Comparison of ENCODE assay signal across 8 mouse cellular contexts in genomic region chr6:134220209-134220777, GRCm38 (mm10).
DNase-seq lines count a peak whose midpoint lies in the region; ATAC-seq lines count a peak whose summit lies in the region.

No protein-coding gene starts in this region.

- peaks cover 3% of the 10 kb centered on the region; the same call in 1 of the 2 replicates for H3K36me3 ChIP-seq in lung, embryonic 15.5 days
- H3K36me3 ChIP-seq in kidney, embryonic 14.5 days (ENCODE audit: control insufficient read depth, insufficient read depth, low read length), result peaks cover 14% of the 10 kb centered on the region; the same call in 1 of the 2 replicates
- H3K36me3 ChIP-seq in neural tube, embryonic 15.5 days, result no peaks in the 10 kb centered on the region

- H3K4me2 ChIP-seq in lung, embryonic 15.5 days, result no peak overlapping the region
- 0 out of 2 replicates have a peak overlapping the region, but pooled peaks have one; percentile 3 for H3K4me2 ChIP-seq in kidney, embryonic 14.5 days (replicated peaks; ENCODE audit: low read depth, low read length)
- no peak overlapping the region for H3K4me2 ChIP-seq in neural tube, embryonic 15.5 days

- H3K9ac ChIP-seq in lung, embryonic 15.5 days, result no peak overlapping the region
- H3K9ac ChIP-seq in kidney, embryonic 14.5 days (ENCODE audit: low read depth, low read length), result no peak overlapping the region
- H3K9ac ChIP-seq in neural tube, embryonic 15.5 days (replicated peaks), result no peak overlapping the region

- peak; percentile 46; the same call in 1 of the 2 replicates for ATAC-seq in lung, embryonic 15.5 days (ENCODE audit: borderline replicate concordance, extremely low read depth, low FRiP score, low TSS enrichment)
- peak; percentile 83 for ATAC-seq in kidney, embryonic 14.5 days (ENCODE audit: low FRiP score, low TSS enrichment)
- peak; percentile 25; the same call in 1 of the 2 replicates for ATAC-seq in neural tube, embryonic 15.5 days (ENCODE audit: low FRiP score)

- H3K27ac ChIP-seq in lung, embryonic 15.5 days, result no peak overlapping the region
- H3K27ac ChIP-seq in kidney, embryonic 14.5 days (ENCODE audit: low read depth, low read length), result no peak overlapping the region
- no peak overlapping the region for H3K27ac ChIP-seq in neural tube, embryonic 15.5 days (replicated peaks)

- no peak for DNase-seq in lung, postnatal 14 days
- peak; percentile 64 to 73 for DNase-seq in adrenal gland, postnatal 36 days
- DNase-seq in gastrocnemius, adult 18-20 months (ENCODE audit: low spot score), result no peak
- DNase-seq in urinary bladder, postnatal 4 days (ENCODE audit: low spot score in 2 of 2), result no peak
- no peak for DNase-seq in lung, postnatal 10 days

- no peaks in the 10 kb centered on the region for H3K9me3 ChIP-seq in lung, embryonic 15.5 days
- H3K9me3 ChIP-seq in kidney, embryonic 14.5 days (ENCODE audit: control insufficient read depth, low read length), result no peaks in the 10 kb centered on the region
- no peaks in the 10 kb centered on the region for H3K9me3 ChIP-seq in neural tube, embryonic 15.5 days (replicated peaks)

- no peaks in the 10 kb centered on the region for H3K27me3 ChIP-seq in lung, embryonic 15.5 days
- no peaks in the 10 kb centered on the region for H3K27me3 ChIP-seq in kidney, embryonic 14.5 days (ENCODE audit: control insufficient read depth, insufficient read depth, low read length)
- no peaks in the 10 kb centered on the region for H3K27me3 ChIP-seq in neural tube, embryonic 15.5 days (replicated peaks)

- H3K4me1 ChIP-seq in lung, embryonic 15.5 days, result peaks cover 47% of the 10 kb centered on the region
- peaks cover 26% of the 10 kb centered on the region for H3K4me1 ChIP-seq in kidney, embryonic 14.5 days (ENCODE audit: control insufficient read depth, insufficient read depth, low read length)
- H3K4me1 ChIP-seq in neural tube, embryonic 15.5 days, result peaks cover 32% of the 10 kb centered on the region

- H3K4me3 ChIP-seq in lung, embryonic 15.5 days, result no peak overlapping the region
- H3K4me3 ChIP-seq in kidney, embryonic 14.5 days (ENCODE audit: low read length), result no peak overlapping the region
- no peak overlapping the region for H3K4me3 ChIP-seq in neural tube, embryonic 15.5 days (replicated peaks)

- 48% methylated on average over 13 of the region's 13 CpGs for WGBS in lung, embryonic 15.5 days
- 18% methylated on average over 13 of the region's 13 CpGs for WGBS in kidney, embryonic 14.5 days
- WGBS in neural tube, embryonic 15.5 days, result 67% methylated on average over 13 of the region's 13 CpGs

Comparison
In these comparisons a context has a peak if more than half of its experiments do, and no peak if none do; other contexts are left out.
1. ATAC-seq: peak in every context shown above with its lines; median percentile 83 in kidney, embryonic 14.5 days; 46 in lung, embryonic 15.5 days; 25 in neural tube, embryonic 15.5 days.
2. DNase-seq: peak in adrenal gland, postnatal 36 days (2 of 2); none in lung, postnatal 14 days (single experiment), gastrocnemius, adult 18-20 months (single experiment), urinary bladder, postnatal 4 days (0 of 2) and lung, postnatal 10 days (single experiment).